Mouse (Mus musculus) urinary bladder, adult 18-20 months (tissue): ENCODE measurements around the gene Olfr1354.
"Not testable (repeated sequence)": the region's sequence is repeated elsewhere in the genome, so short reads cannot be mapped to it uniquely, and the experiment has no call there.

Experiments used
- DNase-seq, 2 experiments: peaks; one replicate each; pipeline ENCODE4 v3.0.0; 2022; ENCODE audit warnings: low spot score in 2 of 2, mixed read lengths in 2 of 2

The Olfr1354 gene

DNA sequence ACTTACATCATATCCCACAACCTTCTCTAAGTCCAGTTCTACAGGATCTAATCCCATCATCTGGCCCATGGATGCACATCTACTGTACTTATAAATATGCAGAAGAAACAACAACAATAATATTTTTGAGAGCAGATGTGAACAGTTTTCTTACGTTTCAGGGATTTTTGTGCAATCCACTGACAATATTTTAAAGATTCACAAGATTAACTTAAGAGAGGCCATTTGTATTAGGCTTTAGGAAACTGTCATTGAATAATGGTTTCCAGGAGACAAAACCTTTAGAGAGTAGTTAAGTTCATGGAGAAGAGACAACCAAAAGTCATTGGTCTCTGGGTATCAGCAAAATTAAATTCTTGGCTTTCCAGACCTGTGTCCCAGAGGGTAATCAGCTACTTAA is at the start of gene Olfr1354:
Gene Olfr1354 (plus strand): TSS at position 301 of the 400 bp plus-strand sequence.
- DNase-seq: not testable (repeated sequence)

DNA sequence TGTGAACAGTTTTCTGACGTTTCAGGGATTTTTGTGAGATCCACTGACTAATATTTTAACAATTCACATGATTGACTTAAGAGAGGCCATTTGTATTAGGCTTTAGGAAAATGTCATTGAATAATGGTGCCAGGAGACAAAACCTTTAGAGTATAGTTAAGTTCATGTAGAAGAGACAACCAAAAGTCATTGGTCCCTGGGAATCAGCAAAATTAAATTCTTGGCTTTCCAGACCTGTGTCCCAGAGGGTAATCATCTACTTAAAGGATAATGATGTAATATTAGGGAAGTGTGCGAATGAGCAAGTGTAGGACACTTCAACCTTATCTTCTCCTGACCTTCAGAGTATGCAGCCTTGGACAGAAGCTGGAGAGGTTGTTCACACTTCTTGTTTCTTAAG is 37.7 kb upstream of the Olfr1354 start, which contains the start of gene Olfr1355:
Gene Olfr1355 (plus strand): TSS at position 301 of the 400 bp plus-strand sequence.
- DNase-seq: no peak

DNA sequence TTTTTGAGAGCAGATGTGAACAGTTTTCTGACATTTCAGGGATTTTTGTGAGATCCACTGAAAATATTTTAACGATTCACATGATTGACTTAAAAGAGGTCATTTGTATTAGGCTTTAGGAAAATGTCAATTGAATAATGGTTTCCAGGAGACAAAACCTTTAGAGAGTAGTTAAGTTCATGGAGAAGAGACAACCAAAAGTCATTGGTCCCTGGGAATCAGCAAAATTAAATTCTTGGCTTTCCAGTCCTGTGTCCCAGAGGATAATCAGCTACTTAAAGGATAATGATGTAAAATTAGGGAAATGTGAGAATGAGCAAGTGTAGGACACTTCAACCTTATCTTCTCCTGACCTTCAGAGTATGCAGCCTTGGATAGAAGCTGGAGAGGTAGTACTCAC is 37.4 kb downstream of the Olfr1354 start, which contains the start of gene Olfr8:
Gene Olfr8 (plus strand): TSS at position 301 of the 400 bp plus-strand sequence.
- DNase-seq: not testable (repeated sequence)

DNA sequence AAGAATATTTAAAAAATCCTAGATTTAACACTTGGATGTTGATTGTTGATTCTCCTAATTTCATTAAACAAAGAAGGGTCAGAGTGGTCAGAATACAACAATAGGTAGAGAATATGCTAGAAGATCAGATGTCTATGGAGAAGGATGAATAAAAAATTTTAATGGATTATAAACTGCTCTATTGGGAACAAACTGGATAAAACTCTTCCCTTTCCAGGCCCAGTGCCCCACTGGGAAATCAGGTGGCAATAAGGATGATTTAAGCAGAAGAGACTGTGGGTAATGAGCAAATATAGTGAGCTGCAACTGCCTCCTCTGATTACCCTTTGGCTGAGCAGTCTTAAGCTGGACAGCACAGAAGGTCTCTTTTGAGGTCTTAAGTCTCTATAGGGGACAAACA is 50.0 kb downstream of the Olfr1354 start, which contains the start of gene Olfr1353:
Gene Olfr1353 (plus strand): TSS at position 301 of the 400 bp plus-strand sequence.
- not testable (repeated sequence) for DNase-seq
